Mouse (Mus musculus) intestine, postnatal 0 days (tissue): ENCODE measurements around the gene Nicn1. TPM values are rescaled to one million over a fixed set of nuclear protein-coding genes. Genes with fewer than 3 reads are reported as not detected.

Experiments used
- ATAC-seq: fragments of 200-750 bp; cut with Nextera tagmentation; 2 replicates; pipeline ENCODE4 v1.8.0; 2017; ENCODE audit warnings: mild to moderate bottlenecking, moderate TSS enrichment, moderate library complexity
- H3K27ac ChIP-seq: fragments of 300-500 bp; sonication (generic); 2 replicates; pipeline ENCODE4 v1.5.1; 2014; ENCODE audit warnings: mild to moderate bottlenecking, low read depth, low read length, moderate library complexity
- H3K27me3 ChIP-seq: fragments of 300-500 bp; sonication (generic); replicated peaks from 2 replicates; pipeline ENCODE4 v1.6.1; 2014; ENCODE audit warnings: low read length, mixed read lengths; ENCODE audit not compliant: control insufficient read depth, insufficient read depth
- H3K36me3 ChIP-seq: fragments of 300-500 bp; sonication (generic); 2 replicates; pipeline ENCODE4 v1.6.1; 2014; ENCODE audit warnings: mild to moderate bottlenecking, moderate library complexity; ENCODE audit not compliant: control insufficient read depth, insufficient read depth
- H3K4me1 ChIP-seq: fragments of 300-500 bp; sonication (generic); replicated peaks from 2 replicates; pipeline ENCODE4 v1.6.1; 2014; ENCODE audit warnings: antibody characterized with exemption, low read length, mixed read lengths; ENCODE audit not compliant: control insufficient read depth, insufficient read depth
- H3K4me2 ChIP-seq: fragments of 300-500 bp; sonication (generic); replicated peaks from 2 replicates; pipeline ENCODE4 v1.6.1; 2014; ENCODE audit warnings: low read depth, mild to moderate bottlenecking, moderate library complexity
- H3K4me3 ChIP-seq: fragments of 300-500 bp; sonication (generic); 2 replicates; pipeline ENCODE4 v1.5.1; 2014; ENCODE audit warnings: low read depth, low read length
- H3K9ac ChIP-seq: fragments of 300-500 bp; sonication (generic); 2 replicates; pipeline ENCODE4 v1.6.1; 2014; ENCODE audit warnings: mild to moderate bottlenecking, low read depth, low read length
- H3K9me3 ChIP-seq: fragments of 300-500 bp; sonication (generic); 2 replicates; pipeline ENCODE4 v1.6.1; 2016; ENCODE audit warnings: mixed run types; ENCODE audit not compliant: control insufficient read depth
- CTCF ChIP-seq: sonication (generic); IDR thresholded peaks from 2 replicates; pipeline ENCODE4 v1.5.1; 2016; ENCODE audit warnings: low read depth, mild to moderate bottlenecking, control low read depth, antibody characterized with exemption, moderate library complexity
- WGBS: fragments of 180-500 bp; shearing (Covaris S2); extraction: QIAGEN DNeasy Blood & Tissue Kit; methylation state at CpG from one replicate; pipeline ENCODE4 v1.1.7; 2014; 5-methylcytosine and 5-hydroxymethylcytosine counted together
- polyA plus RNA-seq: library from polyadenylated mRNA; unstranded; fragments of >200 nt; fragmentation: Nextera tagmentation; extraction: Ambion mirVana; gene quantifications from 2 replicates; pipeline ENCODE4 v1.2.1, GENCODE M21; 2015

The Nicn1 gene
- polyA plus RNA-seq, 1 experiment from 2014 or later: 15.6 TPM

DNA sequence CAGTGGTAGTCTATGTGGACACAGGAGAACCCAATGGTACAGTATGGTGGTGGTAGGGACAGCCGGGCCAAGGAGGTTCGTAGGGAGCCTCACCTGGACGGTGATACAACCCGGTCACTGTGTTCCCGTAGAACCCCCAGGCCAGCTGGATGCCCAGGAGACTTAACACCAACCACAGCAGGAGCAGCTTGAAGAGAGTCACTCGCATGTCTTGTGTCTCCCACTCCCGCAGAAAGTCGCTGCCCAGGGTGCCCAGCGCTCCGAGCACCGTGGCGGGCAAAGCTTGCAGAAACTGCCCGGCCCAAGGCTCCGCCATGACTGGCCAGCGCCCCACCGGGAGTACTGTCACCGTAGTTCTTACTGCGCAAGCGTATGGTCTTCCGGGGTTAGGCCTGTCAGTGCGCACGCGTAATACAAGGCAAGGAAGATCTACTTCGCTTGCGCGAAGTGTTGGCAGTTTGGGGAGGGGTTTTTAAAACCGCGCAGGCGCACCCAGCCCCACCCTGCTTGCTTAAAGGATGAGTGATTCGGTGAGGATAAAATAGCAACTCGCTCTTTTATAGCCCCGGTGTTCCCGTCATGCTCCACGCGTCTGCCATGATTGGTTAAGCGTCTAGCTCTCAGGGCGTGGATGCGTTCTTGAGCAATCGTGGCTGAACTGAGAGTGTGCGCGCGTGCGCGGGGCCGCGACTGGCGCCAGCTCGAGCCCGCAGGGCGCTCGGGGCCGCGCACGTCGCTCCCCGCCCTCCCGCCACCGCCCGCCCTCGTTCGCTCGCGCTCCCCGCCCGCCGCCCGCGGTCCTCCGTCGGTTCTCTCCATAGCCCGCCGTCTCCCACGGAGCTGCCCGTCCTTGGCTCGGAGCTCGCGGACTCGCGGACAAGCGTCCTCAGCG, 15.6 kb downstream of the Nicn1 start, which contains the start of the genes Rhoa and Tcta:
TSS of gene Rhoa (plus strand) at position 501 of the 892 bp plus-strand sequence.
TSS of gene Tcta (minus strand) at position 532 of the 892 bp plus-strand sequence.
- peaks cover 5% of the 10 kb centered on the region; the same call in 1 of the 2 replicates for H3K4me1 ChIP-seq
- TF ChIP-seq CTCF: 0 out of 2 replicates have a peak, but pooled peaks have one; percentile 7

DNA sequence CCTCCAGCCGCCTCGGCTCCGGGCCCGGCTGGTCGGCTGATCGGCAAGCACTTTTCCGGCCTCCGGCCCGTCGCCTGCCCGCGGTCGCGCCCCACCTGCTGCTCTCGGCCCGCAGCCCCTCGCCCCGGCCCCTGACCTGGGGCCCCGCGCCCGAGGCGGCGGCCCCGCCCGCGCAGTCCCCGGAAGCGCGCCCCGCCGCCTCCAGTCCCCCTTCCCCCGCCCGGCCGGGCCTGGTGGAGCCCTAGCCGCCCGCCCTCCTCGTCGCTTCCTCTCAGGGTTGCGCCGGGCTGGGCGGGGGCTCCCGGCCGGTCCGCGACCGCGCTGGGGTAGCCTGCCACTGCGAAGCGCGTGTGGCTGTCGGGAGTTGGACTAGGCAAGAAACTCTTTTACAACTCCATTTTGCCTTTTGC, 16.3 kb downstream of the Nicn1 start:
- peaks cover 13% of the 10 kb centered on the region for H3K36me3 ChIP-seq
- peak; percentile 71 for ATAC-seq
- no peaks in the 10 kb centered on the region for H3K27me3 ChIP-seq
- peak overlapping the region; percentile 89 for H3K9ac ChIP-seq
- peaks cover 5% of the 10 kb centered on the region; the same call in 1 of the 2 replicates for H3K4me1 ChIP-seq
- 1% methylated on average over 49 of the region's 51 CpGs for WGBS
- no peak for TF ChIP-seq CTCF
- peak overlapping the region; percentile 98 for H3K27ac ChIP-seq
- peak overlapping the region; percentile 72 for H3K4me3 ChIP-seq
- no peaks in the 10 kb centered on the region for H3K9me3 ChIP-seq
- H3K4me2 ChIP-seq: peak overlapping the region; percentile 65

More for the DNA sequence above, 15.6 kb downstream of the Nicn1 start, which contains the start of the genes Rhoa and Tcta:
- peak; percentile 91 for ATAC-seq
- WGBS: under 1% methylated on average over 81 of the region's 81 CpGs
- Histone ChIP-seq H3K27me3 (no peaks in the 10 kb centered on the region), H3K9me3 (no peaks in the 10 kb centered on the region), H3K4me3 (peak within 1 kb of the TSS; percentile 72), H3K36me3 (peaks cover 16% of the 10 kb centered on the region), H3K9ac (peak within 1 kb of the TSS; percentile 89), H3K27ac (peak within 1 kb of the TSS; percentile 98), H3K4me2 (peak within 1 kb of the TSS; percentile 77)

DNA sequence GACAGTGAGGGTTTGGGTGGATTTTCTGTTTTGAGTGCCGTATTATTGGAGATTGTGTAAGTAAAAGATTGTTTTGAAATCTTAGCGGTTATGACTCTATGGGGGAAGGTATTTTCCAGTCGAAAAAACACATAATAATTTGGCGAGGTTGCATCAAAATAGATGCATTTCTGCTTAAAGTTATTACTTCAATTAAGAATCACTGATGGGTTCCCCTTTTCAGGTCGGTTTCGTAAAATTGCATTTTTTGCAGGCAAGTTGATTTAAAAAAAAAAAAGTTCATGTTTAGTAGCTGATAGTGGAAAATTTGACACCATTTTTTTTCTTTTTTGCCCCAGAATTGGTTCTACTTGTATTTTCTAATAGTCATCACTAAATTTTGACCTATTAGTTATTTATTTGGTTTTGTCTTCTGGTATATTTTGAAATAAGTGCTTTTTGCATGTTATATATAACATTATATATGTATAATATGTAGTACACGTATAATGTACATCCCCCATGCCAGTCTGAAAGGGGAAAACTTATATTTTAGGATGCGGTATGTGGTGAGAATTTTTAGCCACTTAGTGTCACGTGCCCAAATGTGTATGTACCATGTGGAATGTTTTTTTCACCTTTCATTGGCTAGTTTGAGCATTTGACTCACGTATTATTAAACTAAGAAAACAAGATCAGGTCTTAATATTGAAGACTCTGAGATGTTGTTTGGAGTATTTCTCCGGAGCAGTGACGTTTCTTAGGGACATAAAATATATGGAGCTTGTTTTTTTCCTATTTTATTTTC, 17.0 kb downstream of the Nicn1 start:
- Histone ChIP-seq H3K9ac (peak overlapping the region; percentile 89), H3K4me1 (peaks cover 5% of the 10 kb centered on the region; the same call in 1 of the 2 replicates), H3K4me2 (peak overlapping the region; percentile 65), H3K9me3 (no peaks in the 10 kb centered on the region), H3K27me3 (no peaks in the 10 kb centered on the region), H3K27ac (peak overlapping the region; percentile 98), H3K4me3 (peak overlapping the region; percentile 72), H3K36me3 (peaks cover 13% of the 10 kb centered on the region)
- no peak for TF ChIP-seq CTCF
- 4% methylated on average over 12 of the region's 12 CpGs for WGBS
- no peak for ATAC-seq

DNA sequence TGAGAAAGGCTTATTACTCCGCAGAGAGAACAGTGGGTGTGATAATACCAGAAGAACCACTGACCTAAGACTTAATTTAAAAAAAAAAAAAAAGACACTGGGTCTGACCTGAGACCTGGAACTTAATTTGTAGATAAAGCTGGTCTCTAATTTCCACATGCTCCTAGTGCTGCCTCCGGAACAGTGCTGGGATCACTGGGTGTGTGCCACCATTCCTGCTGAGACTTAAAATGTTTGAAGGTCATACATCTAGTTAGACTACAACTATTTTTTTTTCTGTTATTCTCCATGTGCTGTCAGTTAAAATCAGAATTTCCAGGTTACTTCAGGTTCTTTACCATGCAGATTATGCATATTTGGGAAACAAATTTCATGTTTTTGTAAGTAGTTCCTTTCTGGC, 17.9 kb downstream of the Nicn1 start:
- Histone ChIP-seq H3K9ac (0 out of 2 replicates have a peak overlapping the region, but pooled peaks have one; percentile 17), H3K9me3 (no peaks in the 10 kb centered on the region), H3K4me1 (peaks cover 5% of the 10 kb centered on the region; the same call in 1 of the 2 replicates), H3K36me3 (peaks cover 4% of the 10 kb centered on the region), H3K4me3 (peak overlapping the region; percentile 72), H3K27ac (no peak overlapping the region), H3K27me3 (no peaks in the 10 kb centered on the region), H3K4me2 (peak overlapping the region; percentile 65)
- WGBS: 16% methylated on average over 2 of the region's 2 CpGs
- no peak for TF ChIP-seq CTCF
- no peak for ATAC-seq

DNA sequence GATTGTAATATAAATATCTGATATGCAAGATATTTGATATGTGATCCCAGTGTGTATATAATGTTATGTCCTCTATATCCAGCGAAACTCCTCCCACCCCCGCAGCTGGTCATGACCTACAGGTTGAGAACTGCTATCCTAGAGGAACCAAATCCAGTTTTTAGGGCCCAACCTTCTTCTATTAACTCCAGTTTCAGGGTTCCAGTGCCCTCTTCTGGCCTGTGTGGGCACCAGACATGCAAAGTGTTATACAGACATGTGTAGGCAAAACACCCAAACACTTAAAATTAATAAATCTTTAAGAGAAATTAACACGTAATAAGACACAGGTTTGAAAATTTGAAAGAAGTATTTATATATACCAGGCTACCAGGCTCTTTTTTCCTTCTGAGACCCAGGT, 27.3 kb downstream of the Nicn1 start:
- Histone ChIP-seq H3K4me2 (no peak overlapping the region), H3K4me3 (no peak overlapping the region), H3K9ac (no peak overlapping the region), H3K4me1 (no peaks in the 10 kb centered on the region; the same call in 1 of the 2 replicates), H3K9me3 (no peaks in the 10 kb centered on the region), H3K27ac (no peak overlapping the region), H3K27me3 (no peaks in the 10 kb centered on the region), H3K36me3 (peaks cover 11% of the 10 kb centered on the region)
- ATAC-seq: no peak
- peak; percentile 55 for TF ChIP-seq CTCF
- 94% methylated on average over 3 of the region's 3 CpGs for WGBS

DNA sequence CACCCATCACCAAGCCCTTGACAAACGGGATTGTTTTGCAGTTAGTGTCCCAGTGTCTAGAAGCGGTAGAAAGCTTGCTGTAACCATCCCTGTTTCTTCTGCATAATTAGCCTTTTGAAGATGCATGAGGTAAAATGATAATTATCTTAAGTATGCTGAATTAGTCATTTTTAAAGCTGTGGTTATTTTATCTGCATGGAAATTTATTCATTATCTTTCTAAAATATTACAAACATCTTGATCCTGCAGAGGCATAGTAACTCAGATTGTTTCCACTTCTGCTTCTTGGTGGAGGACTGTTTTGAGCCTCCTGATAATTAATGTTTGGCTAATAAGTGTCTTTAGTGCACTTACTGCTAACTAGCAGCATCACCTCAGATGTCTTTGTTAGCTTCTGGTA, 28.2 kb downstream of the Nicn1 start:
- no peak overlapping the region for H3K4me2 ChIP-seq
- TF ChIP-seq CTCF: no peak
- no peaks in the 10 kb centered on the region; the same call in 1 of the 2 replicates for H3K4me1 ChIP-seq
- WGBS: 79% methylated on average over 2 of the region's 2 CpGs
- no peak overlapping the region for H3K4me3 ChIP-seq
- no peaks in the 10 kb centered on the region for H3K27me3 ChIP-seq
- H3K27ac ChIP-seq: no peak overlapping the region
- H3K9me3 ChIP-seq: no peaks in the 10 kb centered on the region
- no peak overlapping the region for H3K9ac ChIP-seq
- no peak for ATAC-seq
- peaks cover 11% of the 10 kb centered on the region for H3K36me3 ChIP-seq
